Mouse (Mus musculus) regulatory T cell (primary cell): ENCODE results near the gene Fli1.

Source experiments
- in situ Hi-C: fragments of 300-600 bp; cut with MboI, MseI; formaldehyde crosslinking; loops from one replicate; pipeline ENCODE4 v1.15.1; 2025; ENCODE audit warnings: high pct_unique_total_duplicates

Gene Fli1

GRCm38 (mm10) chr9:32529594-32529993, 13.1 kb downstream of the Fli1 start:
- in situ Hi-C loops = no loop called here

GRCm38 (mm10) chr9:32527329-32527728, 15.3 kb downstream of the Fli1 start:
- in situ Hi-C loops = no loop called here

- in situ Hi-C loops = no loop called here
These were observed 16.9 kb downstream of the Fli1 start for GRCm38 (mm10) chr9:32525787-32526186.

GRCm38 (mm10) chr9:32522536-32523245, 20.0 kb downstream of the Fli1 start:
- in situ Hi-C loops = no loop called here

GRCm38 (mm10) chr9:32521331-32521730, 21.3 kb downstream of the Fli1 start:
- in situ Hi-C loops = no loop called here

GRCm38 (mm10) chr9:32520821-32521220, 21.8 kb downstream of the Fli1 start:
- in situ Hi-C loops = no loop called here

GRCm38 (mm10) chr9:32519101-32520051, 23.3 kb downstream of the Fli1 start:
- in situ Hi-C loops = no loop called here

GRCm38 (mm10) chr9:32518351-32519075, 24.1 kb downstream of the Fli1 start:
- in situ Hi-C loops = no loop called here

GRCm38 (mm10) chr9:32516691-32517090, 26.0 kb downstream of the Fli1 start:
- in situ Hi-C loops = no loop called here

GRCm38 (mm10) chr9:32515894-32516686, 26.6 kb downstream of the Fli1 start:
- in situ Hi-C loops = no loop called here

- in situ Hi-C loops = no loop called here
These were observed 28.1 kb downstream of the Fli1 start for GRCm38 (mm10) chr9:32514406-32515058.

GRCm38 (mm10) chr9:32513471-32513870, 29.2 kb downstream of the Fli1 start:
- in situ Hi-C loops = no loop called here

GRCm38 (mm10) chr9:32510454-32511263, 32.0 kb downstream of the Fli1 start:
- in situ Hi-C loops = no loop called here

- in situ Hi-C loops = loop anchor here (10.0 kb wide), 1 partner anchor 205 kb away; no protein-coding TSS in a partner anchor
These were observed 32.9 kb downstream of the Fli1 start for GRCm38 (mm10) chr9:32509706-32510156.

GRCm38 (mm10) chr9:32508648-32509047, 34.0 kb downstream of the Fli1 start:
- in situ Hi-C loops = loop anchor here (10.0 kb wide), 1 partner anchor 206 kb away; no protein-coding TSS in a partner anchor

- in situ Hi-C loops = loop anchor here (10.0 kb wide), 1 partner anchor 207 kb away; no protein-coding TSS in a partner anchor
These were observed 34.5 kb downstream of the Fli1 start for GRCm38 (mm10) chr9:32508118-32508517.

GRCm38 (mm10) chr9:32506866-32507861, 35.5 kb downstream of the Fli1 start:
- in situ Hi-C loops = loop anchor here (10.0 kb wide), 1 partner anchor 208 kb away; no protein-coding TSS in a partner anchor

- in situ Hi-C loops = loop anchor here (10.0 kb wide), 1 partner anchor 209 kb away; no protein-coding TSS in a partner anchor
These were observed 36.5 kb downstream of the Fli1 start for GRCm38 (mm10) chr9:32506161-32506560.
